Mouse (Mus musculus) frontal cortex, adult 2 months (tissue): Measurements from ENCODE around the gene Pkib. TPM values are rescaled to one million over a fixed set of nuclear protein-coding genes. Genes with fewer than 3 reads are reported as not detected.

Experiments
- polyA plus RNA-seq: library from polyadenylated mRNA; depleted of rRNA; stranded (reverse); fragments of >200 nt; gene quantifications from 2 replicates; pipeline ENCODE4 v1.2.3, GENCODE M21; 2012; rRNA removed

Gene Pkib
- polyA plus RNA-seq, 1 experiment, result 15.6 TPM

Other genes starting within 250 kb of the Pkib start
- gene Hsf2, start 145.6 kb upstream of the Pkib start, polyA plus RNA-seq, result 24.9 and 25.6 TPM in 2 replicates
- 570 and 616 TPM in 2 replicates for gene Serinc1, start 99.5 kb upstream of the Pkib start, polyA plus RNA-seq
- gene Fabp7, start 152.9 kb downstream of the Pkib start, polyA plus RNA-seq, result 471 and 572 TPM in 2 replicates
- gene Smpdl3a, start 162.4 kb downstream of the Pkib start, polyA plus RNA-seq, result 42.2 and 48.2 TPM in 2 replicates